Mouse (Mus musculus) c-Kit-positive CD71-positive TER-119-positive erythroid progenitor cells, embryonic 14.5 days (primary cell): Measurements from ENCODE around the gene Gm9195.

Experiments used
- DNase-seq: peaks from one replicate; pipeline ENCODE4 v3.0.0-alpha.2; 2013; ENCODE audit warnings: low spot score

Gene Gm9195

DNA sequence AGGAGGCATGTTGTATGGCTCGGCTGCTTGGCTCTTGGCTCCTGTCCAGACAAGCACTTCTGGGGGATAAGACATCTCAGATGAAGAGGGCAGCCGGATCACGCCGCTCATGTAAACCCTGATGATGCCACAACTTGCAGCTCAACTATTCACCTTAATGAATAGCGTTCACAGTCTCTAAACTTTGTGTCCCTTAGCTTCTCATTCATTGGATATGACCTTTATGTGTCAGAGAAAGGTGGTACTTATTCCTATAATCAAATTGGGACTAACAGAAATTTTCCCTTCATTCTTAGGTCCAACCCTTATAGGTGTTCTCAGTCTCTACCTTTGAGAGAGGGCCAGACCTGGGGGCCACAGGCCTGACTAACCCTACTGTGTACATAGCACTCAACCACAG, at the start of gene Gm9195:
Gene Gm9195 (minus strand): TSS at position 101 of the 400 bp plus-strand sequence.
- no peak for DNase-seq

DNA sequence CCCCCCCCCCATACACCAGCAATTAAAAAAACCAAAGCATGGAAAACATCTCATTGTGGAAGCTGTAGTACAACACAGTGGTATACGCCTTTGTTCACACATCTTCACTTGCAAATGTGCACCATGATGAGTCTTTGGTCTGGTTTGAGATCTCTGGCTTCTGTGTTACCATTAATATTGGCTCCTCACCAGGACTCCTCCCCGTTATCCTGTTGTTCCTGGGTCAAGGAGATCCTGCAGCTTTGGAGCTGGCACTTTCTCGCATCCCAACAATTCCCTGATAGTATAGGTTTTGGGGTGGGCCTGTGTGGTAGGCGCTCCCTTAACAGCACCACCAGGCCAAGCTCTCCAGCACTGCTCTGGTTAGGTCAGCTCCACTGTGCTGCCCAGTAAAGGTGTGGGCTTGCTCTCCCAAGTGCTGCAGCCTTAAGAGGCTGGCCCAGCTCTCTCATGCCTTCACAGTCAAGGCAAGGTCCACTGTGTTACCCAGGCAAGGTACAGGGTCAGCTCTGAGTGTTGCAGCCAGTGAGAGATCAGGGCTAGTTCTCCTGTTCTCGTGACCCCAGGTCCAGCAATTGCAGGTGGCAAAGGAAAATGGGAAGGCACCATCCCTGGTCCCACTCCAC, 44.9 kb upstream of the Gm9195 start:
- DNase-seq: no peak

DNA sequence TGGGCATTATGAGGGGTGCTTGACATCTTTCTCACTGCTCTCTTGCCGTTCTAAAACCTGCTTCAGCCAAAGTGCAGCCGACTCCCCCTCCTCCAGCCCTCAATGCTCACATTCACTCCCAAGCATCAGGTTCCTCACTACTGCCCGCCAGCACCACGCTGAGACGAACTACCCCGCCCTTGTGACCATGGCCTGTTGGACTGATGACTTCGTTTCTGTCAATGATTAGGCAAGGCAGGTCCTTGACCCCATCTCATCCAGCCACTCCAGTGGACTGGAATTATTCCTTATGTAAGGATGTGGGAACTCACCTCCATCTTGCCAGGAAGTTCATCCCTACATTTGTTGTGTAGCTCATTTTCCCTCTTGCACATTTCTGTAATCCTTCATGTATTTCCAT, 42.2 kb upstream of the Gm9195 start:
- DNase-seq: no peak

DNA sequence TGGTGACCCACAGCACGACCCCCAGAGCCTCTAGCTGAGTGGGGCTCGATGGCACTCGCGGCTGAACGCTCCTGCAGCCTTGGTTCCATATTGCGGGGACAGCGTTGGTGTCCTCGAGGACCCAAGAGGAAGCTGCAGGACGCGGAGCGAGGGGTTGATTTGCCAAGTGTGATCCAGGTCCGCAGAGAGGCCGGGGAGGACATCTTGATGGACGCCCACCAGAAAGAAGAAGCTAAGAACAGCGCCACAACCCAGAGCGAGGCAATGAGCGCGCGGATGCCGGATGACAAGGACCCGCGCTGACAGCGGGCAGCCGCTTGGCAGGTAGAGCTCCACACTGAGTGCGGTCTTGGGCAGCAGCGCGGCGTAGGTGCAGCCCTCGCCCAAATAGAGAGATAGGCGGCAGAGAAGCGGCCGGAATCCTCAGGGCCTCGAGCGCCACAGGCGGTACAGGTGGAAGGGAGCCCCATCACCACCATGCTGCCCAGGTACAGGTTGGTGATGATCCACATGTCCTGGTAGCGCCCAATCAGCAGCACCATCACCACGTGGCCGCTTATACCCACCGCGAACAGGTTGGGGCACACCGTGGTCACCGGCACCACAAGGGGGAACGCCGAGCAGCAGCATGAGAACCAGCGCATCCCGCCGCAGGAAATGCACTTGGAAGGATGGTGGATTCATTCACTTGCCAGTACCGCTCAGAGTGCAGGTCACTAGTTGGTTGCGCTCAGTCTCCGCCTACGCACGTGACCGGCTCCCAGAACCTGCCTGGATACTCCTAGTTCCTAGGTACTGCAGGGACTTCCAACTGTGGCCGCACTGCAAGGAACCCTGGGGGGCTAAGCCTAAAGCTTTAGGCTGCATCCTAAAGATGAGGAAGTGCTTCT, 40.6 kb upstream of the Gm9195 start:
- no peak for DNase-seq

DNA sequence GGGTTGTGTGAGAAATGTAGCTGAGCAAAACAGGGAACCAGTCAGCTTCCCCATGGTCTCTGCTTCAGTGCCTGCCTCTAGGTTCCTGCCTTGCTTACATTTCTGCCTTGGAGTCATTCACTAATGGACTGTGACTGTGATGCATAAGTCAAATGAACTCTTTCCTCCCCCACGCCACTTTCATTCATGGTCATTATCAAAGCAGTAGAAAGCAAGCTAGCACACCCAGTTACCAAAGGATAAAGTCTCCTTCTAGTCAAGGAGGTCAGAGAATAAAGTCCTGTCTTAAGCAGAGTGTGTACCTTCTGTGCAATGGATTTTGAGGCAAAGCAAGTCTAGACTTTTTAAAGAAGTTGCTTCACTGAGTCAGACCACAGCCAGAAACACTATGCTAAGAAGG, 35.5 kb upstream of the Gm9195 start:
- no peak for DNase-seq

DNA sequence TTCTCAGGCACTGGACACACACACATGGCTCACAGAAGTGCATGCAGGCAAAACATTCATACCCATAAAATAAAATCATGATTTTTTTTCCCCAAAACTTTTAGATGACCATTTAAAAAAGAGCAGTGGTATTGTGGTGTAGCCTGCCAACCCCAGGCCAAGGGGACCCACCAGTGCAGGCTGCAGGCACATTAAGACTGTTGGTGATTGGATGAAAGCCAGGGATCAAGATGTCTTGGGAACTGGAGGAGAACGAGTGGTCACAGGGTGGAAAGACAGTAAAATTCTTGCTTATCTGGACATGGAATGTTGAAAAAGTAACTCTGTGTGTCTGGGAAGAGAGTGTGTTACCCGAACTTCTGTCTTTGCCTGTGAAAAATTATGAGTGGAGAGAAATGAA, 27.9 kb upstream of the Gm9195 start:
- DNase-seq: no peak

DNA sequence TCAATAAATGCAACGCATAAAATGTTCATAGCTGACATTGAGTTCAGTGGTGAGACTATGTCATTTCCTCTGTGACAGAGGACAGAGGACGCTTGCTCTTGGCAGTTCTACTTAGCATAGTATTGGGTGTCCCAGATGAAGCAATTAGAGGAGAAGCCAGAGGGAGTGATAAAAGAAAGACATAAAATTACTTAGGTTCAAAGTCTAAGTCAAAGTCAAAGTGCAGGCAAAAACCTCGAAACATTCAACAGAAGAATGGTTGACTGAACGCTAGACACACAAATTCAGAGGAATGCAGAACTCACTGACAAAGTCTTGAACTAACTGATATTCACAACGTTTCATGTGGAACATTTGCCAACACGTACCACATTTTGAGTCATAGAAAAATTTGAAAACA, 27.1 kb upstream of the Gm9195 start:
- DNase-seq: no peak

DNA sequence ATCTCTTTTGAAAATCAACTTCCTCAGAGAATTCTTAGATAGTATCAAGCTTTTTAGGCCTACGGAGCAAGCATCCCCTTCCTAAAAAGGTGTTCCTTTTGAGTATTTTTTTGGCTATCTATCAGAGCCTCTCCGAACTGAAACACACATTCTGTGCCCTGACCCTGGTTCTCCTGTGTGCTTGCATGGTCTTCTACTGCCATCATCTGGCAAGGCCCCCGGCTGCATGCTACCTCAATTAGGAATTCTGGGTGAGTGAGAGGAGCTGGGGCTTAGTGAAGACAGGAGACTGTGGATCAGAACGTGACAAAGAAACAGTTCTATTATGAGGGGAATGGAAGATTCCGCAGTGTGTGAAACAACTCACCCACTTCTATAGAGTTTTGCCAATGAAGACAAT, 24.7 kb upstream of the Gm9195 start:
- no peak for DNase-seq

DNA sequence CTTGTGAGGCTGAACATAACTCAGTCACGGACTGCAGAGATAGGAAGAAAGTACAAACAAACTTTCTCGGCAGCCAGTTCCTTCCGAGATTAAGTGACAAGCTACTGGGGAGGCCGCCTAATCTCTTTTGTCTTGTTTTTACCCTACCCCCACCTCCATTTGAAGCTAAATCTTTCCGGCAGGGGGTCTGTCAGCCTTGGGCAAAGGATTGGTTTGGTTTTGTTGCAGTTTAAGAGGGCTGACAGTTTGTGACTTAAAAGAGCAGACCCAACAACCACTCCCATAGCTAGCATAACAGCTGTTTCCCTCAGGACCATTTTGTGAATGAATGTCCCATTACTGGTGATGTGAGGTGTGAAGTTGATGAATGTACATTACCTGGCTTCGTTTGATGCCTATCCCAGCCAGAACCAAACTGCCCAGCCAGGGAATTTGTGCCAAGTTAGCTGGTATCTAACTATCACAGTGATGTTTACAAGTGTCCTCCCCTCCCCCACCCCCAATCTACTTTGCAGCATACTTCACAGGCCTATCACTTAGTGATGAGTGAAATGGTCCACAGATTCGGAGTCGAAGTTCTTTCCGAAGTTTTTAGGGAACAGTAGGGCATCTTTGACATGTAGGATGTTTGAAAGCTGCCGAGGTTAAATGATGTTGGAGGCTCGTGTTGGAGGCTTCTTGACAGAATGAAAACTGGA, 15.2 kb upstream of the Gm9195 start:
- DNase-seq: no peak

DNA sequence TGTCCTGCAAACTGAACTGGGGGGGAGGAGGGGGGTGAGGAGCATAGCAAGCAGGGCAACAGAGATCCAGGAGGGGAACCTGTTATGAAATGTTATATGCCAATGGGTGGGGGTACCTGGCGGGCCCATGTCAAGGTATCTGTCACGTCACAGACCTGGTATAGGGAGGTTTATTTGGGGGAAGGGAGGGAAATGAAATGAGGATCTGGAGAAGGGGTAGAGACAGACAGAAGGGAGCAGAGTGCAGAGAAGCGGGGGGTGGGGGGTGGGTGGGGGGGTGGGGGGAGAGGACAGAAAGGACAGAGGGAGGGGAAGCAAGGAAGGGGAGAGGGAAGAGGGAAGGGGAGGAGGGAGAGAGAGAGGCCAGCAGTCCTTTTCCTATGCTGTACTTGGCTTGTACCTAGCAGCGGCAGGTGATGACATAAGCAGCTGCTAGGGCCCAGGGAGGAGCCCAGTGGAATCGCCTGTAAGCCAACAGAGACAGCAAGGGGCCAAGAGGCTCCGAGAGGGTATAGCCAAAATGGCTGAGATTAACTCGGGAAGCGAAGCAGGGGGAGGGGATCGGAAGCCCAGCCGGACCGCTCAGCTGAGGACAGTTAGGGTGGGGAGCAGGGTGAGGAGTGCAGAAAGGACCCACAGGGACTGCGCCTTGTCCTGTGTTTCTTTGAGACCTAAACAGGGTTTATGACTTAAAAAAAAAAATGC, 14.5 kb upstream of the Gm9195 start:
- DNase-seq: no peak

DNA sequence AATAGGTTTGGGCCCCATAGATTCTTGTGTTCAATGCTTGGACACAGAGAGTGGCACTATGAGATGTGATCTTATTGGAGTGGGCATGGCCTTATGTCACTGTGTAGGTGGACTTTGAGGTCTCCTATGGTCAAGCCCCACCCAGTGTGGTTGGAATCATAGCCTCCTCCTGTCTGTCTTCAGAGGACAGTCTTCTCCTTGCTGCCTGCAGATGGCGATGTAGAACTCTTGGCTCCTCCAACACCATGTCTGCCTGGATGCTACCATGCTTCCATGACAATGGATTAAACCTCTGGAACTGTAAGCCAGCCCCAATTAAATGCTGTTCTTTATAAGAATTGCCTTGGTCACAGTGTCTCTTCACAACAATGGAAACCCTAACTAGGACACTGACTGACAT, 13.3 kb upstream of the Gm9195 start:
- DNase-seq: no peak

DNA sequence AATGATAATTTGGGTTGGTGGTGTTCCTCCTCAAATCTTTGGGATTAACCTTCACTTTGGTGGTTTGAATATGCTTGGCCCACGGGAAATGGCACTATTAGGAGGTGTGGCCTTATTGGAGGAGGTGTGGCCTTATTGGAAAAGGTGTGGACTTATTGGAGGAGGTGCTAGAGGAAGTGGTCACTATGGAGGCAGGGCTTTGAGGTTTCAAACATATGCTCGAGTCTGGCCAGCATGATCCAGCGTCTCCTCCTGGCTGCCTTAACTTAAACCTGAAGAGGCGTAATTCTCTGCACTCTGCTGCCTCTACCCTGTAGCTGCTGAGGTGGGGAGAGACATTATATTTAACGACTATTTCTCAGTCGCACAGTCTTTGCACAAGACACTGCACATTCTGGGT, 11.6 kb upstream of the Gm9195 start:
- no peak for DNase-seq

DNA sequence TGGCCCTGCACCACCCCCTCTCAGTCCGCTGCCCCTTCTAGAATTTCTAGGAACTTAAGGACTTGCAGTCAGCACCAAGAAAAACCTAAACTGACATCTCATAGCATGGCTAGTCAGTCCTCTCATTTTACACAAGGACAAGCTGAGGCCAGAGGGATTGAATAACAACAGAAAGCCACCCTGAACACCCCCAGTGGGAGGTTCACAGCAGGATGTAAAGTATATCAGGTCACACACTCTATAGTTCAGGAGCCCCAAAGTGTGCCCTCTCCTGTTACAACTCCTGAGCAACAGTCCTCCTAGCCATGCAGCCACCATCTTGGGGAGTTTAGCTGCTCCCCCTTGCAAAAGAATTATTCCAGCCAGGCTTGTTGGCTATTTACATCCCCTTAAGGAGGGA, 2.1 kb upstream of the Gm9195 start:
- no peak for DNase-seq

DNA sequence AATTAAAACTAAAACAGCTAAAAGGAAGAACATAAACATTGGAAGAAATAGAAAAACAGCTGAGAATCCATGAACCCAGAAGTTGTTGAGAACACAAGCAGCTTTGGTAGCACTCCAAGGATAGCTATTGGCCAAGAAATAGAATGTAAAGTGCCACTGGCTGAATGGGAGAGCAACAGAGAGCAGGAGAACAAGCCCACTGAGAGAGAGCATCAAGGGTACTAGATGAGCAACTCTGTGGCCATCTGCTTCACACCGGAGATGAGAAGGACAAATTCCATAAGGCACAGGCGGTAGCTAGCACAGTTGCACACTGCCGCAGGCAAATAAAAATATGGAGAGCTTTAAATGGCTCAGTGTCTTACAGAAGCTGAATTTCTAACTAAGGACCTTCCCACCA, 1.3 kb downstream of the Gm9195 start:
- no peak for DNase-seq

DNA sequence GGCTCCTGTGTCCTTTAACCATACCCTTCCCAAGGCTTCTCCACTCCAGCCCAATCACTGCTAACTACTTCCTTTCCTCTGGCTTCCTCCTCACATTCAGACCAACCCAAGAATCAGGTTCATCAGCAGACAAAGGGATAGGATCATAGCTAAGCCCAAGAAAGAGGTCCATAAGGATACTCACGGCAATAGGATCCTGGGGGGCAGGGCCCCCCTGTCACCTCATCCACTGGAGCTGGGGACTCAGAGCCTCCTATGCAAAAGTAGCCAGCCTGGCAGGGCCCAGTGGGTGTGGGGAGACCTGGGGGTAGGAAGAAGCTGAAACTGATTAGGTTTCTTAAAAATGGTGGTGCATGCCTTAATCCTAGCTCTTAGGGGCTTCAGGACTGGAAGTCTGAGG, 17.1 kb downstream of the Gm9195 start:
- DNase-seq: no peak

DNA sequence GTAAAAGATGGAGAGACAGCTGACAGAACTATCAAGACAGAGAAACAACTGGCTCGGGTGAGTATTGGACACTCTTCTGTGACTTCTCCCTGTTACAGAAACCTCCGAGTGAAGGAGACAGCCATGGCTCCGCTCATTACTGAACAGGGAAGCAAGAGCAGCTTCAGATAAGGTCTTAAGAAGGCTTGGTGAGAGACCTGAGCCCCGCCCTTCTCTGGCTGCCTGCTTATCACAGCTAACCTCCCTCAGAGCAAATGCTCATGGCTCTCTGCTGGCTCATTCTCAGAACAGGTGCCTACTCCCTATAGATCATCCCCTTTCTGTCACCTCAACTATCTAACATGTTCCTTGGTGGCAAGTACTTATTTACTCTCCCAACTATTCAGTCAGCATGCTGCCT, 23.2 kb downstream of the Gm9195 start:
- peak; percentile 29 for DNase-seq

DNA sequence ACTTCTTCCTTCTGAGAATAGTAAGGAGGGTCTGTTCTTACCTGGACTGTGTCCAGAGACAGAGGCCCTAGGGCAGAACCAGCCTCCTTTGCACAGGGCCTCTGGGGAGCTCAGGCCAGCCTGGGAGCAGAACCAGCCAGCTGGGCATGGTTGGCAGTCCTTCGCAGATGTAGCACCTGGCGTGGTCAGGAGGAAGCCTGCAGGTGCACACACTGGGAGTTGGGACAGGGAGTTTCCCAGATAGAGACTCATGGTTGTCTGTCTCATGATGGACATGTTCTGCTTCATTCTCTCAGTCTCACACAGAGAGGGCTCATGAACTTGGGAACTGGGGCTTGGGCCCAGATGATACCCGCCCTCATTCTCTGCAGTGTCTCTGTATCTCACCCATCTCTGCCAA, 25.3 kb downstream of the Gm9195 start:
- no peak for DNase-seq

DNA sequence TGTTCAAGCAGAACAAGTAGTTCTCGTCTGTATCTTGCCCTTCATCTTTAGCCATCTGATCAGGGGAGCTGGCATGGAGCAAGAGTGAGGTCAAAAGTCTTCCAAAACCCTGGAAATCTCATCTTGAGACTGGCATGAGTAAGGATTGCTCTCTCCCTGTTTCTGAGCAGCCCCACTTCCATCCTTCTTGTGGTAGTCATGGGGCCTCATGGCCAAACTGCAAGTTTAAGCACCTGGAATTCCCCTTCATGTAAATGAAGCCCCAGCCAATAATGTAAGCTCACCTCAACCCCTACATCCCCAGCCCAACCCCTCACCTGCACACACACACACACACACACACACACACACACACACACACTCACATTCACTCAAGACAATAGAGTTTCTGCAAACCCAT, 30.0 kb downstream of the Gm9195 start:
- DNase-seq: no peak

DNA sequence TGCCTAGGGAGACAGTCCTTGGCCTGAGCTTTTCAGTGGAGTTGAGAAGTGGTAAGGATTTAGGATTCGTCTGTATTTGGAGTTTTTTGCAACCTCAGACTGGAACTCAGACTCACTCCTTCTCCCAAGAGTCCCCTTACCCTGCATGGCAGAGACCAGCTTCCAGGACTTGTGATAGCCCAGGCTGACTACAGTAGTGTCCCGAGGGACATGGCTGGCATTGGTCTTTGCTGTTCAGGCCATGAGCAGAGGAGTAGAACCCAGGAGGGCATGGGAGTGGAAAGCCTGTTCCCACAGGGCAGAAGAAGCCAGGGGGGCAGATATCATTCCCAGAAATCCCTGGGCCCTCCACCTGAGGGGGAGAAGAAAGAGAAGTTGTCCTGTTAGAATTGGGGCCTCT, 31.3 kb downstream of the Gm9195 start:
- no peak for DNase-seq

DNA sequence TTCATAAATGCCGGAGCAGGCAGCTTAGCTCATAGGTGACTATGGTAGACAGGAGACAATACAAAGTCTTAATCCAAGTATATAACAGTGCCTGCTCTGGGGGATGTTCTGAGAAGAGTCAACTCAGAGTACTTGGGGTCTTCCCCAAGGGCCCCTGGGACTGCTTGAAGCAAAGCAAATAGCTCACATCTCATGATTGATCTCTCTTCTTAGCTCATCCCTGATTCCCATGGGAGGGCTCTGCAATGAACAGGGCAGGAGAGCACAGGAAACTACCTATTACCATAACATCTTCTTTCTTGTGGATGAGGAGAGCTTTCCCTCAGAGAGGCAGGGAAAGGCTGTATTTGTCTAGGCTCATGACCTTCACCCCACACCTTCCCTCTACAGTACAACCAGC, 32.7 kb downstream of the Gm9195 start:
- no peak for DNase-seq

DNA sequence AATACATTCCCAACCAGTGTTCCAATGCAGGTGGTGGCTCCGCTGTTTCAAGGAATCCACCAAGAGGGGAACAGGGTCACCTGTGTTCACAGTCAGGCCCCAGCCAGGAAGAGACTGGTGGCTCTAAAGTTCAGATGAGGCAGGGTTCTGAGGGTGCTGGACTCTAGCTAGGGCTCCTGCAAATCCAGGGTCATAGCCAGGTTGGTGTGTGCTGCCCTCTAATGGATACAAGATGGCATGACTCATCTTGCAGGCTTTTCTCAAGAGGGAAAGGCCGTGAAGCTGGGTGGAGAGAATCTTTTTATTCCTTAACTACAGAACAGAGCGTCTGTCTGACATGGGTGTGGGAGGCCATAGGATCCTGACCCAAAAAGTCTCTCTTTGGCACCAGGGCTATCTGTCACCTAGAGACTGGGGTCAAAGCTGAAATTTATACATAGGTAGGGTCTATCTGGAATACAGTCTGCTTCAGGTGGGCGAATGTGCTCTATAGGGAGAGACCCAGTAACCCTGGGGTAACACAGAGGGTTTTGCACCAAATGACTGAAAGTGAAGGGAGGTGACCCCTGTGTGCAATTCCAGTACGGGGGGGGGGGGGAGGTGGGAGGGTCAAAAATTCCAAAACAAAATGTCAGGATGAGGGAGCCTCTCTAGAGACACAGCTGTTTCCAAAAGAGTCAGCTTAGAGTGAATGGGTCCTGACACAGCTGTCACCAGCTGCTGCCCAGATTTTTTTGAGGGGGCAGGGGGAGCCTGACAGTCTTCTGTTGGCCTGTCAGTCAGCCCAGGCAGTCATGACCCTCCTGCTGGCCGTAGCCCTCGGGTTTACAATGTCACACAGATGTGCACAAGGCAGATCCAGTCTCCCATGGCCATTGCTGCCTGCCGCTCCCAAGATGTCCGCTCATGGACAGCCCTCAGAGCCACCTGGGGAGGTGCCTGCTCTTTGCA, 44.2 kb downstream of the Gm9195 start:
- peak; percentile 5 for DNase-seq
